Mouse (Mus musculus): ENCODE measurements at regions not wholly inside any gene's neighbourhood (a gene's known extent, or its start where the extent isn't known, plus 50 kb on each side); places are given as distances from the start of the nearest gene placed in this dataset.

GRCm38 (mm10) chr2:21267149-21267761 is 61.7 kb downstream of the Thnsl1 start:
- Histone ChIP-seq H3K4me1 (replicated peaks) (0 out of 2 replicates have a peak, but pooled peaks cover 3% of the 10 kb centered on the region), H3K9ac (no peak overlapping the region), H3K27me3 (no peaks in the 10 kb centered on the region), H3K4me3 (no peak overlapping the region), H3K27ac (no peak overlapping the region), H3K9me3 (replicated peaks) (no peaks in the 10 kb centered on the region), H3K36me3 (no peaks in the 10 kb centered on the region), H3K4me2 (no peak overlapping the region)
- ATAC-seq (replicated peaks; ENCODE audit: insufficient number of reproducible peaks, insufficient read depth, low FRiP score, low read depth), result no peak
- WGBS, result 37% methylated on average over 6 of the region's 6 CpGs

GRCm38 (mm10) chr2:21269989-21270846 is 64.7 kb downstream of the Thnsl1 start:
- no peak overlapping the region for H3K9ac ChIP-seq
- H3K9me3 ChIP-seq (replicated peaks), result no peaks in the 10 kb centered on the region
- 0 out of 2 replicates have a peak, but pooled peaks cover 3% of the 10 kb centered on the region for H3K4me1 ChIP-seq (replicated peaks)
- H3K4me3 ChIP-seq, result no peak overlapping the region
- no peaks in the 10 kb centered on the region for H3K27me3 ChIP-seq
- H3K27ac ChIP-seq, result no peak overlapping the region
- WGBS, result 50% methylated on average over 12 of the region's 12 CpGs
- no peak overlapping the region for H3K4me2 ChIP-seq
- no peaks in the 10 kb centered on the region for H3K36me3 ChIP-seq
- 0 out of 2 replicates have a peak, but pooled peaks have one; percentile 18 for ATAC-seq (replicated peaks; ENCODE audit: insufficient number of reproducible peaks, insufficient read depth, low FRiP score, low read depth)

- no peaks in the 10 kb centered on the region for H3K36me3 ChIP-seq
- ATAC-seq (replicated peaks; ENCODE audit: insufficient number of reproducible peaks, insufficient read depth, low FRiP score, low read depth), result no peak
- no peak overlapping the region for H3K27ac ChIP-seq
- 86% methylated on average over 4 of the region's 4 CpGs for WGBS
- no peak overlapping the region for H3K4me3 ChIP-seq
- H3K9me3 ChIP-seq (replicated peaks), result no peaks in the 10 kb centered on the region
- no peak overlapping the region for H3K9ac ChIP-seq
- H3K4me1 ChIP-seq (replicated peaks), result no peaks in the 10 kb centered on the region
- no peak overlapping the region for H3K4me2 ChIP-seq
- H3K27me3 ChIP-seq, result no peaks in the 10 kb centered on the region
These were observed 67.9 kb downstream of the Thnsl1 start for GRCm38 (mm10) chr2:21273416-21273815.

GRCm38 (mm10) chr2:21275315-21275714 is 69.8 kb downstream of the Thnsl1 start:
- no peak overlapping the region for H3K9ac ChIP-seq
- no peak for ATAC-seq (replicated peaks; ENCODE audit: insufficient number of reproducible peaks, insufficient read depth, low FRiP score, low read depth)
- H3K4me2 ChIP-seq, result no peak overlapping the region
- WGBS, result 75% methylated on average over 4 of the region's 4 CpGs
- H3K4me1 ChIP-seq (replicated peaks), result no peaks in the 10 kb centered on the region
- H3K4me3 ChIP-seq, result no peak overlapping the region
- H3K27me3 ChIP-seq, result no peaks in the 10 kb centered on the region; the same call in 1 of the 2 replicates
- H3K27ac ChIP-seq, result no peak overlapping the region
- no peaks in the 10 kb centered on the region for H3K36me3 ChIP-seq
- H3K9me3 ChIP-seq (replicated peaks), result no peaks in the 10 kb centered on the region

GRCm38 (mm10) chr2:21280794-21281420 is 75.4 kb downstream of the Thnsl1 start:
- no peaks in the 10 kb centered on the region for H3K36me3 ChIP-seq
- H3K4me3 ChIP-seq, result no peak overlapping the region
- H3K9me3 ChIP-seq (replicated peaks), result no peaks in the 10 kb centered on the region
- H3K4me2 ChIP-seq, result no peak overlapping the region
- ATAC-seq (replicated peaks; ENCODE audit: insufficient number of reproducible peaks, insufficient read depth, low FRiP score, low read depth), result peak; percentile 58; the same call in 1 of the 2 replicates
- H3K27ac ChIP-seq, result no peak overlapping the region
- 35% methylated on average over 9 of the region's 9 CpGs for WGBS
- no peaks in the 10 kb centered on the region; the same call in 1 of the 2 replicates for H3K27me3 ChIP-seq
- no peak overlapping the region for H3K9ac ChIP-seq
- H3K4me1 ChIP-seq (replicated peaks), result no peaks in the 10 kb centered on the region

- no peaks in the 10 kb centered on the region for H3K9me3 ChIP-seq (replicated peaks)
- no peak overlapping the region for H3K9ac ChIP-seq
- no peaks in the 10 kb centered on the region for H3K4me1 ChIP-seq (replicated peaks)
- ATAC-seq (replicated peaks; ENCODE audit: insufficient number of reproducible peaks, insufficient read depth, low FRiP score, low read depth), result no peak
- no peak overlapping the region for H3K27ac ChIP-seq
- no peak overlapping the region for H3K4me2 ChIP-seq
- H3K4me3 ChIP-seq, result no peak overlapping the region
- 72% methylated on average over 14 of the region's 14 CpGs for WGBS
- no peaks in the 10 kb centered on the region; the same call in 1 of the 2 replicates for H3K27me3 ChIP-seq
- no peaks in the 10 kb centered on the region for H3K36me3 ChIP-seq
These were observed 77.1 kb downstream of the Thnsl1 start for GRCm38 (mm10) chr2:21282505-21283200.

- no peak overlapping the region for H3K27ac ChIP-seq
- WGBS, result 82% methylated on average over 3 of the region's 3 CpGs
- H3K9me3 ChIP-seq (replicated peaks), result no peaks in the 10 kb centered on the region
- no peak overlapping the region for H3K9ac ChIP-seq
- no peaks in the 10 kb centered on the region for H3K4me1 ChIP-seq (replicated peaks)
- no peaks in the 10 kb centered on the region for H3K36me3 ChIP-seq
- H3K4me3 ChIP-seq, result no peak overlapping the region
- H3K27me3 ChIP-seq, result no peaks in the 10 kb centered on the region
- no peak for ATAC-seq (replicated peaks; ENCODE audit: insufficient number of reproducible peaks, insufficient read depth, low FRiP score, low read depth)
- no peak overlapping the region for H3K4me2 ChIP-seq
These were observed 79.4 kb downstream of the Thnsl1 start for GRCm38 (mm10) chr2:21284881-21285280.

GRCm38 (mm10) chr2:21287786-21288185 is 79.6 kb upstream of the Gpr158 start:
- Histone ChIP-seq H3K4me1 (replicated peaks) (no peaks in the 10 kb centered on the region), H3K27me3 (no peaks in the 10 kb centered on the region), H3K9ac (no peak overlapping the region), H3K9me3 (replicated peaks) (no peaks in the 10 kb centered on the region), H3K27ac (no peak overlapping the region), H3K4me2 (no peak overlapping the region), H3K4me3 (no peak overlapping the region), H3K36me3 (no peaks in the 10 kb centered on the region)
- WGBS, result 79% methylated on average over 13 of the region's 13 CpGs
- ATAC-seq (replicated peaks; ENCODE audit: insufficient number of reproducible peaks, insufficient read depth, low FRiP score, low read depth), result no peak

GRCm38 (mm10) chr2:21292669-21293151 is 74.6 kb upstream of the Gpr158 start:
- ATAC-seq (replicated peaks; ENCODE audit: insufficient number of reproducible peaks, insufficient read depth, low FRiP score, low read depth), result no peak
- Histone ChIP-seq H3K9ac (no peak overlapping the region), H3K4me3 (no peak overlapping the region), H3K4me1 (replicated peaks) (no peaks in the 10 kb centered on the region), H3K4me2 (no peak overlapping the region), H3K27ac (no peak overlapping the region), H3K9me3 (replicated peaks) (no peaks in the 10 kb centered on the region), H3K36me3 (no peaks in the 10 kb centered on the region), H3K27me3 (no peaks in the 10 kb centered on the region)
- 63% methylated on average over 2 of the region's 2 CpGs for WGBS

- Histone ChIP-seq H3K9me3 (replicated peaks) (no peaks in the 10 kb centered on the region), H3K4me2 (no peak overlapping the region), H3K4me3 (no peak overlapping the region), H3K27ac (no peak overlapping the region), H3K27me3 (no peaks in the 10 kb centered on the region), H3K36me3 (no peaks in the 10 kb centered on the region), H3K9ac (no peak overlapping the region), H3K4me1 (replicated peaks) (no peaks in the 10 kb centered on the region)
- no peak for ATAC-seq (replicated peaks; ENCODE audit: insufficient number of reproducible peaks, insufficient read depth, low FRiP score, low read depth)
- 54% methylated on average over 2 of the region's 2 CpGs for WGBS
These were observed 73.3 kb upstream of the Gpr158 start for GRCm38 (mm10) chr2:21294002-21294401.

- Histone ChIP-seq H3K4me1 (replicated peaks) (no peaks in the 10 kb centered on the region), H3K4me3 (no peak overlapping the region), H3K4me2 (no peak overlapping the region), H3K27ac (no peak overlapping the region), H3K9ac (no peak overlapping the region), H3K27me3 (no peaks in the 10 kb centered on the region), H3K9me3 (replicated peaks) (no peaks in the 10 kb centered on the region), H3K36me3 (no peaks in the 10 kb centered on the region)
- no peak for ATAC-seq (replicated peaks; ENCODE audit: insufficient number of reproducible peaks, insufficient read depth, low FRiP score, low read depth)
- 76% methylated on average over 5 of the region's 5 CpGs for WGBS
These were observed 67.7 kb upstream of the Gpr158 start for GRCm38 (mm10) chr2:21299681-21300080.

Measured in heart, embryonic 15.5 days (tissue).